Mouse (Mus musculus) C2C12 (cell line): ENCODE results near the gene Rab3gap1.

ENCODE experiments used
- CEBPB ChIP-seq: IDR thresholded peaks from one replicate; pipeline ENCODE4 v1.6.1; 2011; ENCODE audit warnings: low read depth, mild to moderate bottlenecking, control low read depth, moderate library complexity
- CTCF ChIP-seq: IDR thresholded peaks from one replicate; pipeline ENCODE4 v1.5.1; 2011; ENCODE audit not compliant: control insufficient read depth, insufficient read depth, insufficient read length
- MYOD1 ChIP-seq: IDR thresholded peaks from one replicate; pipeline ENCODE4 v1.6.1; 2011; ENCODE audit warnings: low read depth; ENCODE audit not compliant: control insufficient read depth, insufficient read length
- USF1 ChIP-seq: IDR thresholded peaks from one replicate; pipeline ENCODE4 v1.6.1; 2011; ENCODE audit warnings: low read depth, mild to moderate bottlenecking, control low read depth, moderate library complexity

DNA sequence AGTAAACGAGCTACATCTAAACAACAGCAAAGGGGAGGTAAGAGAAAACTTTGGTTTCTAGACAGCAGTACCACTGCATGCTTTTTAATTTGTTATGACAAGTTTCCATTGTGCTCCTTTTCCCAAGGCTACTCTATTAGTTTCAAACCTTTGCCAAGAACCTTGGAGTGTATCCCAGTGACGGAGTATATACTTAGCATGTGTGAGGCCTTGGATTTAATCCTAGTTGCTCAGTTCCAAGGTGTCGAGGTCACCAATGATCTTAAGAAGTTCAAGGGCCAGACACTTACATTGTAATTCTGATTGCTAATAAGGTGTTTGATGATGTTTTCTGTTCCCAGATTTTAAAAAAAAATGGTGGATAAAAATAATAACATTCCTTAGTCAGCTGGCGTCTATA is 44.5 kb downstream of the Rab3gap1 start:
- TF ChIP-seq CTCF, result no peak
- TF ChIP-seq USF1, result no peak
- TF ChIP-seq CEBPB, result no peak
- no peak for TF ChIP-seq MYOD1
